Mouse (Mus musculus) monocyte, adult 5-6 weeks (primary cell): ENCODE data around the gene Zbtb4. TPM values are rescaled to one million over a fixed set of nuclear protein-coding genes. Genes with fewer than 3 reads are reported as not detected.
A peak's percentile ranks its signal among the peaks of the same experiment; 100 is the strongest.

Experiments used
- ATAC-seq: fragments of 153-309, 156-312 bp; replicated peaks from 2 replicates; pipeline ENCODE4 v1.8.0; 2017; ENCODE audit warnings: mild to moderate bottlenecking; ENCODE audit not compliant: low TSS enrichment, insufficient number of reproducible peaks, severe bottlenecking, poor library complexity, low FRiP score
- total RNA-seq: library from RNA; stranded (forward); fragments of 200-1000, 200-491, 200-594 nt; gene quantifications from 3 replicates; pipeline ENCODE4 v1.2.3, GENCODE M21; 2017

The Zbtb4 gene
- total RNA-seq, 1 experiment from 2014 or later: 7.7 TPM

- ATAC-seq: peak; percentile 95
Measured at GRCm38 (mm10) chr11:69795168-69795982, 29.7 kb downstream of the Zbtb4 start, which contains the start of gene Chrnb1. Gene Chrnb1 (minus strand): TSS chr11:69795943.

DNA sequence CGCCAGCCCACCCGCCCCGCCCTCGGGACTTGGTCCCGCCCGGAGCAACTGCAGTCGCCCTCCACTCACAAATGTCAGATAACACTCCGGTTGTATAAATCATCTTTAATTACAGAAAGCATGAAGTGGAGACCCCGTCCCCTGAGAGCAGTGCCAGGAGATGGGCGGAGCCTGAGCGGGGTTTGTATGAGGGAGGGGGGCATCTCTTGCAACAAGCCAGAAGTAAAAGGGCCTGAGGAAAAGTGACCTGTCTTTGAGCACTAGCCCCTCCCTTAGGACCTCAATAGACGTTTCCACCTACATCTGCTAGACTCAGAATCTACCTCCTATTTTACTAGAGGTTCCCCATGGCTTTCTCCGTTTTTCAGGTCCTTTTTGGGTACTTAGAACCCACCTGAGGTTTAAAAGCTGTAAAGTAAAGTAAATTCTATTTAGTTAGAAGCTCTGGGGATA lies 30.3 kb downstream of the Zbtb4 start:
- no peak for ATAC-seq

DNA sequence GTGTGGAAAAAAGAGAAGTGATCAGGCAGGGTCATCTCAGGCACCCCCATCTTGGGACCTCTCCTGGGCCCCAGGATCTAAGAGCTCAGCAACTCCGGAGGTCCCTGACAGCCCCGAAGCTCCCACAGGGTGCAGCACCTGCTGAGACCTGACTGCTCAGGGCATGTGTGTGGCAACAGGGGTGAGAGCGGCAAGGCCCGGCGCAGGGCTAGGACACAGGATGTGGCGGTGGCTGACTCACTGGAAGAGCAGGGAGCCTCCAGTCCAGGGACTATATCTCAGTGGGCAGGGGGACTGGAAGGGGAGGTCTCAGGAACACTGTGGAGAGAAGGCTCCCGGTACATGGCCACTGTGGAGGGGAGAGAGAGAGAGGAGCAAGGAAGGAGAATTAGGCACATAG lies 32.2 kb downstream of the Zbtb4 start:
- no peak for ATAC-seq

DNA sequence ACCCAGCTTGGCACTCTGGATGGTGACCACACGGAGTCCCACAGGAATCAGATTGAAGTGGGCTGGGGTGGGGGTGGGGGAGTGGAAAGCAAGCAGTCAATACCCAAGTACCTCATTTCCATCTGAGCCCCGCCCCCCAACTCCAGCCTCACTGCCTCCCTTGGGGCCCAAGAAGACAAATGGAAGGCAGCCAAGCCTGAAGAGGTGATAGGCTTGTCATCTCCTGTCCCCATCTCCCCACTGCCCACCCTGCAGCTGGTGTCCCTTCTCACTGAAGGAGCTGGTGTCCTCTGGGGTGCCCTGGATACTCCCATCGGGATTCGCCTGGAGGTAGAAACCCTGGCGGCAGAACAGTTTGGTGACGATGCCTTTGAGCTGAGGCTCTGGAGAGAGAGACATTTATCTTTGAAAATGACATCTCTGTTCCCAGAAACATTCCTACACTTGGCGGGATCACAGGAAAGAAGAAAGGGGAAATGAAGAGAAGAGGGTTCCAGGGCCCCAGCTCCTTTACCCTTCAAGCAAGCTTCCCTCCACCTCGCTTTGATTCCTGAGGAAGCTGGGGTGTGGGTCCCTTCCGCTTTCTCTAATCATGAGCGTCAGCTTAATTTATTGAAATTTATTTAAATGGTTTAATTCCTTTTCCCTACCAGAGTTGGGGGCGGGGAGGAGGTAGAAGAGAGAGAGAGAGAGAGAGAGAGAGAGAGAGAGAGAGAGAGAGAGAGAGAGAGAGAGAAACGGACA lies 33.9 kb downstream of the Zbtb4 start:
- ATAC-seq: no peak

DNA sequence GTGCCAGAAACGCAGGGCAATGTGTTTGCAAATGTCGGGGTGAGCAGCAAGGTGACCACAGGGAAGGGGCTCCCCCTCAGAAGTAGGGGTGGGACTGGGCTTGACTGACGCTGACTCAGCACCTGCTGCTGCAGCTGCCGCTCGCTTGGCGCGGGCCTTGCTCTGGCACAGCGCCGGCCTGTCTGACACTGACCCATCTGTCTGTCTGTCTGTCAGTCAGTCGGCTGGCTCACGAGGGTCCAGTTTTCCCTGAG lies 34.4 kb downstream of the Zbtb4 start:
- ATAC-seq: 0 out of 2 replicates have a peak, but pooled peaks have one; percentile 4

DNA sequence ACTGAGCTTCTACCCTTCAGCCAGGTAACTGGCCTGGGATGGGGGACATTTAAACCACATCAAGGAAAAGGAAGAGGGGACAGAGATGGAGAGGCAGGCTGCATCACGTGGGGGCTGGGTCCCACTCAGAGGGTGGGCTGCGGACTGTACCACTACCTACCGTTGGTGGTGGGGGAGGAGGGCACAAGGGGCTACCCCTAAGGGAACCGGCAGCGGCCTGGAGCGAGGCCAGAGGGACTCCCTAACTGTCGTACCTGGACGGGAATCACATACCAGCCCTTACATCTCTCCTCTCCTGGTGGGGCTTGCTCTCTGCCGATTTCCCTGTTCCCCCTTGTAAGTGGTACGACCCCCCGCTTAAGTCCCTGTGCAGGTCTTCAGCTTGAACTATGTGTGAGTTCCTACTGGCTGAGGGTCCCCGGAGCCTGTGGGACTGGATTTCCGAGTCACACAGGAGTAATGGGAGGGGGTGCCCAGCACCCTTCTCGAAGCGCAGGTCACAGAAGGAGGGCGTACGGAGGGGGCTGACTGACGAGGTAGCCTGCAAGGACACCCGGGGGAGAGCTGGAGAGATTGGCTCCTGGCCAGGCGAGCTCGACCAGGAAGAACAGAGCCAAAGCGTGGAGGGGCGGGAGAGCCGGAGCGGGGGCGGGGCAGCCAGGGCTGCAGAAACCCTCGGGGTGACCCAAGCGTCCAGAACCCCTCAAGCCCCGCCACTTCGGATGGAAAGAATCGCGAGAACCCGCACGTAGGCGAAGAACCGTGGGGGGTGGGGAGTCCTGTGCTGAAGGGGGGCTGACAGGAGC lies 34.9 kb downstream of the Zbtb4 start:
- no peak for ATAC-seq

GRCm38 (mm10) chr11:69801379-69801977 lies 35.8 kb downstream of the Zbtb4 start, which contains the start of gene Fgf11:
Gene Fgf11 (minus strand): TSS chr11:69801857.
- no peak for ATAC-seq

GRCm38 (mm10) chr11:69802648-69803105 lies 37.0 kb downstream of the Zbtb4 start:
- no peak for ATAC-seq

DNA sequence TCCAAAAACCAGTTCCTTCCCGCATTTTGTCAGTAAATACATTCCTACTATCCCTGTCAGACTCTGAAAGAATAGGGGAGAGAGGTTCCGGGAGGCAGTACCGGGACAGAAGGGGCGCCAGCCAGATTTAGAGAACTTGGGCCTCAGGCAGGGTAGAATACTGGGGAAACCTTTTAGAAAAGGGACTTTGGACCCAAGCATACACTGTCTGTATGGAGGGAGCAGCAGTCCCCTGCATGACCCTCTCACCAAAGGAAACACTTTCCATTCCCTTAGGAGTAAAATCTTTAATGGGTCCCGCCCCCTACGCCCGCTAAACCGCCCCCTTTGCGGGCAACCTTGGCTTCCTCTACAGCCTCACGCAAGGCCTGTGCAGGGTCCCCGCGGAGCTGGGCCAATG lies 37.6 kb downstream of the Zbtb4 start:
- no peak for ATAC-seq

GRCm38 (mm10) chr11:69803786-69804651 lies 38.3 kb downstream of the Zbtb4 start:
- peak; percentile 36 for ATAC-seq

DNA sequence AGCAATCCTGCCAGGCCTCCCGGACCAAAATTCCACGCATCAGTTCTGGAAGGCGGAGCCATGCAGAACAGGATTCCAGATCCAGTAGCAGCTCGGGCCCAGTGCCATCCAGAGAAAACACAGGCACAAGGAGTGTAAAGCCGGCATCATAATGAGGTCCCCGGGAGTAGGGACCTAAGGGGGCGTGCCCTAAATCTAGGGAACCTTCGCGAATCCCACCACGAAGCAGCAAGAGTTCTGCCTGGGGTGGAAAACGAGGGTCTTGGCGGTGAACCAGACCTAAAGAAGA lies 38.9 kb downstream of the Zbtb4 start:
- no peak for ATAC-seq

DNA sequence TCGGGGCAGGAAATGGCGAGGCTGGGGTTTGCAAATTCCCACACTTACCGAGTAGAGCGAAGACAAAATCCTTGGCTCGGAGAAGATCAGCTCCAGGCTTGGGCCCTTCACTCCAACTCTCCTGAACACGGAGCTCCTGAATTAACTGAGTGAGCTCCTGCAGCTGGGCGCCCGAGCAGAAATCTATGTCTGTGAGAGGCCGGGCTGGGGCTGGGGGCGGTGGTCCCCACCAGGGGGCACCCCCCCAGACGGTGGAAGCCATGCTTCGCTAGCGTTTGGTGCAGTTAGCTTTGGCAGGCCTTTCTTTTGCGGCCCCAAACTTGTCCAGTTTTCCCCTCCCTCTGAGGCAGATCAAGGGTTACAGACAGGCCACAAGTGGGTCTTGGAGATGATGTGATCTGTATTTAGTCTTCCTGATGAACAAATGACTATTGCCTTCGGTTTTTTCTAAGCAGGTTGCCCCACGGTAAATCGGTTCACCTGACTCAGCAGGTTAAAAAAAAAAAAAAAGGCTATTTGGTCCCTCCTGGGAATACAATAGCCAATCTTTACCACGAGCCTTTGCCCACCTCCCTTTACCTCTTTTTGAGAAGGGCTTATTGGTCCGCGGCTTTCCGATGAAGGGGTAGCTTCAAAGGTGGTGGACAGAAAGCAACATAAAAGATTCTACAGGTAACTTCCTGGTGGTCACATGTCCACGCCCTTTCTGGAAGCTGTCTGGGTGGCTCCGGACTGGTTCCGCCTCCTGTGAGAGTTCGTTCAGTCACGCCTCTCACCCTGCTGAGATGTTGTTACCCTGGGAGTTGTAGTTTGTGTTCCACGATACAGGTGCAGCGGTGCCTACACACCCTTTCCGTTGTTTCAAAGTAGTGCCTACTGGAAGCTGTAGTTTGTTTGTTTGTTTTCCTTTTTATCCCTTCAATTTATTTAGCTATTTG lies 39.5 kb downstream of the Zbtb4 start, which contains the start of gene Tmem102:
TSS of gene Tmem102 (minus strand) at position 653 of the 938 bp plus-strand sequence.
- no peak for ATAC-seq

- no peak for ATAC-seq
Measured at GRCm38 (mm10) chr11:69806378-69806777, 40.7 kb downstream of the Zbtb4 start.

GRCm38 (mm10) chr11:69807641-69808040 lies 41.9 kb downstream of the Zbtb4 start:
- ATAC-seq: no peak

DNA sequence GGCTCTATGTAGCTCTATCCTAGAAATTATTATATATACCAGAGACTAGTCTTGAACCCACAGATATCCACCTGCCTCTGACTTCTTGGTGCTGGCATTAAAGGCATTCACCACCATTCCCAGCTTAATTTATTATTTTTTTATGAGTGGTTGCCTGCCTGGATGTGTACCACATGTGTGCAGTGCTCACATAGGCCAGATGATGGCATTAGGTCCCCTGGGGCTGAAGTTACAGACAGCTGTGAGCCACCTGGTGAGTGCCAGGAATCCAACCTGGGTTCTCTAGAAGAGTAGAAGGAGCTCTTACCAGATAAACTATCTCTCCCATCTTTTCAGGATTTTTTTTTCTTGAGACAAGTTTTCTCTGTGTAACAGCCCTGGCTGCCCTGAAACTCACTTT lies 44.6 kb downstream of the Zbtb4 start:
- no peak for ATAC-seq

- ATAC-seq: no peak
Measured at GRCm38 (mm10) chr11:69815155-69815554, 49.4 kb downstream of the Zbtb4 start, which contains the start of gene Gm39566. Gene Gm39566 (minus strand): TSS chr11:69815298.

DNA sequence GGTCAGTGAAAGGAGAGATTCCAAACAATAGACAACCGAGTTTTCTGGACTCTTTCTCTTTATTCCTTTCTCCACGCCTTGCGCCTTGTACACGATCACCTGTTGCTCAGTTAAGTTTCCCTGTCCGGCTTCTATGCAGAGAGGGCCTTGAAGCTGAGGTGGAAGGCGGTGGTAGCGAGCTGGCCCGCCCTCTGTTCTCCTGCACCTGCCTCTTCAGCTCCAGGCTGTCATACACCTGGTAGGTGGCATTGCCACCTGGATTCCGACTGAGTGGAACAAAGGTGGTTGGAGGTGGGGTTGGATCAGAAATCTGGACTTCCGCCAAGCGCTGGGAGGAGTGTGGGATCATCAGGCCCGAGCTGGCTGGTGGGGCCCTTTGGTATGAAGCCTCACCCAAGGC lies 50.8 kb downstream of the Zbtb4 start:
- ATAC-seq: no peak
